Mouse (Mus musculus): ENCODE results near the gene Gm21958.

GRCm38 (mm10) chr3:54692202-54693055 lies 21.7 kb downstream of the Gm21958 start, which contains the start of gene Supt20:
- peak; percentile 71 for TF ChIP-seq GATA1 (IDR thresholded peaks at IDR 0.05; ENCODE audit: low read length)
- TF ChIP-seq TAL1 (IDR thresholded peaks at IDR 0.05; ENCODE audit: low read length) = no peak
